Mouse (Mus musculus) hindlimb bud, embryonic 11.5 days (tissue): Measurements from ENCODE around the gene Hoxb13.

Source experiments
- DNase-seq: peaks from one replicate; pipeline ENCODE4 v3.0.0-alpha.2; 2012; ENCODE audit warnings: low read depth, low spot score; ENCODE audit errors: extremely low spot score

The Hoxb13 gene

GRCm38 (mm10) chr11:96189810-96190522 is 4.2 kb upstream of the Hoxb13 start:
- DNase-seq = no peak

GRCm38 (mm10) chr11:96191132-96191531 is 3.0 kb upstream of the Hoxb13 start:
- DNase-seq = no peak

GRCm38 (mm10) chr11:96194401-96194710 is 240 bp downstream of the Hoxb13 start:
- DNase-seq = no peak

- DNase-seq = no peak
These were observed 985 bp downstream of the Hoxb13 start for GRCm38 (mm10) chr11:96194961-96195640.

- DNase-seq = no peak
These were observed 1.7 kb downstream of the Hoxb13 start for GRCm38 (mm10) chr11:96195769-96196280.

- DNase-seq = no peak
These were observed 4.5 kb downstream of the Hoxb13 start for GRCm38 (mm10) chr11:96198642-96199041.

- no peak for DNase-seq
These were observed 5.3 kb downstream of the Hoxb13 start for GRCm38 (mm10) chr11:96199181-96200086.

- DNase-seq = no peak
These were observed 6.1 kb downstream of the Hoxb13 start for GRCm38 (mm10) chr11:96200183-96200655.

GRCm38 (mm10) chr11:96201741-96202140 is 7.6 kb downstream of the Hoxb13 start:
- no peak for DNase-seq

- no peak for DNase-seq
These were observed 8.4 kb downstream of the Hoxb13 start for GRCm38 (mm10) chr11:96202401-96203081.

GRCm38 (mm10) chr11:96203182-96203788 is 9.2 kb downstream of the Hoxb13 start:
- no peak for DNase-seq

GRCm38 (mm10) chr11:96203789-96204186 is 9.7 kb downstream of the Hoxb13 start:
- no peak for DNase-seq

GRCm38 (mm10) chr11:96204351-96204750 is 10.2 kb downstream of the Hoxb13 start:
- no peak for DNase-seq

GRCm38 (mm10) chr11:96205426-96206131 is 11.5 kb downstream of the Hoxb13 start:
- DNase-seq = no peak

GRCm38 (mm10) chr11:96223813-96224212 is 29.7 kb downstream of the Hoxb13 start:
- DNase-seq = no peak

GRCm38 (mm10) chr11:96227676-96228075 is 33.6 kb downstream of the Hoxb13 start:
- no peak for DNase-seq

- DNase-seq = no peak
These were observed 40.8 kb downstream of the Hoxb13 start for GRCm38 (mm10) chr11:96234906-96235305.

GRCm38 (mm10) chr11:96240211-96240610 is 46.1 kb downstream of the Hoxb13 start:
- no peak for DNase-seq
